Mouse (Mus musculus): ENCODE measurements around the gene Edar.
"Not testable (repeated sequence)": the region's sequence is repeated elsewhere in the genome, so short reads cannot be mapped to it uniquely, and the experiment has no call there.

Gene Edar

DNA sequence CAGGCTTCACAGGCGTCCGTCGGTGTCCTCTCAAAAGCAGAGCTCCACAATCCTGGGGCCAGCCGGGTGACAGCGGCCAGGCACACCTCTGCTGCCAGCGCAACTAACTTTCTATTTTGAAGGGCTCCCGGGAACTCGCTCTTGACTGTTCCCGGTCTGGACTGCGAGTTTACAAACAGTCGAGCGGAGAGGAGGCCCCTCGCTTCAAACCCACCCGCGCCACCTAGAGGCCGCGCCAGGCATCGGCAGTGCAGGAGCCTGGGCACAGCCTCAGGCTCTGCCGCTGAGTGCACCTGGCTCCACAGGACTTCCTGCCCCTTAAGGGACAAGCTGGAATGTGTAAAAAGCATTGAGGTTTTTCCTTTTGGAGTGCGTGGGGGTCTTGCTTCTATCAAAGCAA is at the start of gene Edar:
Gene Edar, minus strand, starts transcription at position 122 of the 400 bp plus-strand sequence.
- DNase-seq (ENCODE audit: extremely low read depth, low read depth, low spot score): no peak

DNA sequence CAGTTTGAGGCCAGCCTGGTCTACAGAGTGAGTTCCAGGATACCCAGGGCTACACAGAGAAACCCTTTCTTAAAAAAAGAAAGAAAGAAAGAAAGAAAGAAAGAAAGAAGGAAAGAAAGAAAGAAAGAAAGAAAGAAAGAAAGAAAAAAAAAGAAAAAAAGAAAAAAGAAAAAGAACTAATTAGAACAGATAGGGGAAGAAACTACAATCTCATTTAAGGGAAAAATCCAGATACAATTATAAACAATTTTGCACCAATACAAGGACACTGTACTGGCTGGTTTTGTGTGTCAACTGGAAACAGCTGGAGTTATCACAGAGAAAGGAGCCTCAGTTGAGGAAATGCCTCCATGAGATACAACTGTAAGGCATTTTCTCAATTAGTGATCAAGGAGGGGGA is 42.7 kb upstream of the Edar start, which contains the start of gene Gm17542:
Gene Gm17542, minus strand, starts transcription at position 101 of the 400 bp plus-strand sequence.
- DNase-seq (ENCODE audit: extremely low read depth, low read depth, low spot score): not testable (repeated sequence)

DNA sequence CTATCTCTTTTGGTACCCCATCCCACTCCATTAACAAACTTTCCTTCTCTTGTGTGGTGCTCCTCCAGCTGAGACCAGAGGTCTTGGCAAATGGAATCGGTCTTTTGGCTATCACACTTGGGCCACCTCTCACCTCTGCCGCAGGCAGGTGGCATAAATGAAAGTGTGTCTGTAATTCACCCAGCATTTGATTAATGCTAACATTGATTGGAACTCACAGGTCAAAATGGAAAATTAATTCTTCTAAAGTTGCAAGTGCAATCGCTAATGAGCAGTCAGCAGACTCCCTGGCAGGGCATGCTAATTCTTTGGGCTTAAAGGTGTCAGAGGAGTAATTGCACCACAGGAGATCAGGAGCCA is 39.3 kb upstream of the Edar start:
- DNase-seq (ENCODE audit: extremely low read depth, low read depth, low spot score): peak; percentile 68

DNA sequence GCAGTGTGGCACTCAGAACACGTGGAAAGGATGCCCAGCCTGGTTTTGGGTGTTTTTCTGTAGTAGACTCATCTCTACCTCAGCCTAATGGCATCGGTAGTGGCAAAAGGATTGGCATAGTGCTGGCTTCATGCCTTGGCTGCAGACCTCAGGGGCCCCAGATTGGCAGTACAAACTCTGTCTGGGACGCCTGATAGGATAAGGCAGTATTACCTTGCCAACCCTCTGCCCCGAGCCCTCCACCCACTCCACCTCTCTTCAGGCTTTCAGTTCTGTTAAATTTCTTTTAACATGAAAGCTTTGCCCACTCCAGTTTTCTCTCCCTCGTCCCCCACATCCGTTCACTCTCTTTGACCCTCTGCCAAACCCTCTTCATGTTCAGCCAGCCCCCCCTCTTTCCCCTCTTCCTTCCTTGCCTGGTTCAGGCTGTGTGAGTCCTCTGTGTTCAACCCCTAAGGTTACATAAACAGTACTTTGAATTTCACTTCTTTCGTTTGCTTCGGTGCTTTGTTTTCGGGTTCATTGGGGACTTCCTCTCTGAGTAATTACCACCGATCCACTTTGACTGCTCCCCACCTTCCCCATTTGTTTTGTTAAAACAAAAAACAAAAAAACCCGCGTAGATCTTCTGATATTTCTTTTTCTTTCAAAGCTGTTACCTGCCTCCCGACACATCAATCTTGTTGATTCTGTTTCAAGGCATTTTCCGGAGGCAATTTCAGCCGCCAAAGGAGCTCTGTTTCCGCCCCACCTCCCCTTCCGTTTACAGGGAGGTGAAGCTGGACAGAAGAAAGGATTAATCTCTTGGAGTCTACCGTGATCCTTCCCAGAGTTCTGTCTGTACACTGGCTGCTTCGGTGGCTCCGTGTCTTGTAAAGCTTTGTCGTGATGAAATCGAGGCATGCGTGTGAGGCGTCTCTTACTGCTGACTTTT is 38.7 kb upstream of the Edar start:
- no peak for DNase-seq (ENCODE audit: extremely low read depth, low read depth, low spot score)

DNA sequence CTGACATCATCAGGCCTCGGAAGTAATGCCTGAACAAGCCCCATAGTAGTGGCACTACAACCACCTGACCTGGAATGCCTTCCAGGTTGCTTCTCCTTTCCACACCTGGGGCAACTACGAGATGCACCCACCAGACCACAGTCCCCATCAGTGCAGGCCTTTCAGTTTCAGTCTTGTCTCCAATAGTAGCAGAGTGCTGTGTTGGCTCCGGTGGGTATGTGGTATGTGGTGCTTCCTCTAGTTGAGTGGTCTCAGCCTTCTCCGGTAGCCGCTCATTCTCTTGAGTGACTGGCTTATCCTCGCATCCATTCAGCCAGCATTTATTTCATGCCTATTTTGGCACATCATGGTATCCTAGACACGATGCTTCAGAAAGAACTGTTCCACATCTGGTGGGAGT is 37.8 kb upstream of the Edar start:
- no peak for DNase-seq (ENCODE audit: extremely low read depth, low read depth, low spot score)

DNA sequence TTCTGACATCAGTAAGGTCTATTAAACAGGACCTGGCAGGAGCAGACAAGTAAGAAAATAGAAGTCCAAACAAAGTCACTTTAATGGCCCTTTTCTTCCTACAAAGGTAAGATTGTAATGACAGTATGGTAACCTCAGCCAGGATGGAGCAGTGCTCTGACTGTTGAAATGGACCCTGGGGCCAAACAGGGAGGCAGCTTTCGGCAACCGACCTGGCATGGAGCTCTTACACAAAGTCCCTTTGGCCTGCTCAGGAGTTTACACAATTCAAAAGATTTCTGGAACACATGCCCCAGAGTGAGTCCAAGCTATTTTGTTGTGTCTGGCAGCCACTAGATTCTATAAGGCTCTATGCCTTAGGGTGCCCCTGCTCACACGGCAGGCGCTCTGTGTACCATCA is 33.6 kb upstream of the Edar start:
- peak; percentile 90 for DNase-seq (ENCODE audit: extremely low read depth, low read depth, low spot score)

DNA sequence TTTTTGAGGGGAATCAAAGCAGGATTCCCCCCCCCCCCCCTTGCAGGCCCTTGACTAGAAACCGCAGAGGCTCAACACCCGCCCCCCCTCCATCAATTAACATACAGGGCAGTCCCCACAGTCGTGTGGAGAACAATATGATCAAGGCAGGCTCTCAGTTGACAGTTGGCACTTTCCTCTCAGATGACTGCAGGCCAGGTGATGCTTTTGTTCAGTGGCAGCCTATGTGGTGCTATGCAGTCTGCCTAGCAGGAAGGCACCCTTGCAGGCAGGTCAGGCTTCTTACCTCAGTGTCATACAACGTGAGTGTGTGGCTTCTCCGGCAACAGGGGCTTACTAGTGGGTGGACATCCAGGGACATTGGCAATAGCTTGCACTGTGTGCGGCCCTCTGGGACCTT is 25.1 kb upstream of the Edar start:
- DNase-seq (ENCODE audit: extremely low read depth, low read depth, low spot score): no peak

DNA sequence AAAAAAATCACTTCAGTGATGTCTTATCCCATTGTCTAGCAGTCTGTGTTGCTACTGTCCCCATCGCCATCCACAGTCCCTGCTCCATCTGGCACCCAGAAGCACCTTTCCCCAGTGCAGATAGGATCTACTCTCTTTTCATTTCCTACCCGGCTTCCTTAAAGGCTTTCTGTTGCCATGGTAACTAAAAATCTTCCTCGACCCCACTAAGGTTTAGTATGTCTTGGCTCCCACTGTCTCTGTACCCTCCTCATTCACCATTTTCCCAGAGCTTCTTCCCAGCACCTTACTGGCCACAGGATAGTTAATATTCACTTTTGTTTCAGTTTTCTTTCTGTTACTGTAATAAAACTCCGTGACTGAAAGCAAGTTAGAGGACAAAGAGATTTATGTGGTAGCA is 24.7 kb upstream of the Edar start:
- DNase-seq (ENCODE audit: extremely low read depth, low read depth, low spot score): no peak

DNA sequence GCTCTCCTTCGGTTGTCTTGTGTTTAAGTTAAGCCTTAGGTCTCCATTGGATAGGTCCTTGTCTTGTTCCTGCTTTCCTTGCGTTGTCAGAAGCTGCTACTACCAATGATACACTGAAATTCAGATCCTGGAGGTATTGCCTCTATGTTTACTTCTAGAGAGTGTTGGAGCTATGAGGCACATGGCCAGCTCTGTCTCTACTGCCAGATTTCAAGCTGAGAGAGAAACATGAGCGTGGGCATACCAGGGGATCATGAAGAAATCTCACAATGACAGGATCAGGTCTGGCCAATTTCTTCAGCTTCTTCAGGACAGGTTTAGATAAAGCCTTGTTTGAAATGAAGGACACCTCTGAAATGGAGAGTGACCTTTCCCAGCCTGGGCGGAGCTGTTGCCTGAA is 23.5 kb upstream of the Edar start:
- DNase-seq (ENCODE audit: extremely low read depth, low read depth, low spot score): no peak

DNA sequence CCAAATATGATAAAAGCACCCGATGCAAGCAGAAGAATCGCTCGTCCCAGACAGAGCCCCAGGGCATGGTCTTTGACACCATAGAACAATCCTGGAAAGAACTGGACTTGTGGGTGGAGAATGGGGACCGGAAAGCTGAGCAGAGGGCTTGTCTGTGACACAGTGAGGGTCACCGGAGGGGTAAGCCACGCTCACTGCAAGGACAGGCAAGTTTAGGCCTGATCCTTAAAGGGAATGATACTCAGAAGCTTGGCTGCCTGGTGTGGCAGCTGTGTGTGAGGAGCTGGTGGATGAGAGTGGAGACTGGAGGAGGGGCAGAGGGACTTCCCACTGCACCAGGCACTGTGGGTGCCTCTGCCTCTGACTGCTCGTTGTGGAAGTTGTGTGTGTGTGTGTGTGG is 15.6 kb upstream of the Edar start:
- no peak for DNase-seq (ENCODE audit: extremely low read depth, low read depth, low spot score)

DNA sequence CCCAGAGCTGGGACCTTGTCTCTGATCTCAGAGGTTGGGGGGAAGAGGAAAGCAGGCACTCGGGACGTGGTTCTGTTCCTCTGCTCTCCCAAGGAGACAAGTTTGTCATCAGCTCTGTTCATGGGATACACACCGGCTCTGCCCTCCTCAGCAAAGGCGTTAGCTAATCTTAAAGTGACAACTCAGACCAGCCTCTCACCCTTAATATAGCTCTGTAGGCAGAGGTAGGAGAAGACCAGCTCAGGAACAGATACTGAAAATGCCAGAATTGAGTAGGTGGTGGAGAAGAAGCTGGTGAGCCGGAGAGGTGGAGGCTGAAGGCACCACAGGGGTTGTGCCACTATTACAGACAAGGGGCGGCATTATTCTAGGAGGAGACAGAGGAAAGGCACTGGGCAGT is 3.8 kb upstream of the Edar start:
- no peak for DNase-seq (ENCODE audit: extremely low read depth, low read depth, low spot score)

DNA sequence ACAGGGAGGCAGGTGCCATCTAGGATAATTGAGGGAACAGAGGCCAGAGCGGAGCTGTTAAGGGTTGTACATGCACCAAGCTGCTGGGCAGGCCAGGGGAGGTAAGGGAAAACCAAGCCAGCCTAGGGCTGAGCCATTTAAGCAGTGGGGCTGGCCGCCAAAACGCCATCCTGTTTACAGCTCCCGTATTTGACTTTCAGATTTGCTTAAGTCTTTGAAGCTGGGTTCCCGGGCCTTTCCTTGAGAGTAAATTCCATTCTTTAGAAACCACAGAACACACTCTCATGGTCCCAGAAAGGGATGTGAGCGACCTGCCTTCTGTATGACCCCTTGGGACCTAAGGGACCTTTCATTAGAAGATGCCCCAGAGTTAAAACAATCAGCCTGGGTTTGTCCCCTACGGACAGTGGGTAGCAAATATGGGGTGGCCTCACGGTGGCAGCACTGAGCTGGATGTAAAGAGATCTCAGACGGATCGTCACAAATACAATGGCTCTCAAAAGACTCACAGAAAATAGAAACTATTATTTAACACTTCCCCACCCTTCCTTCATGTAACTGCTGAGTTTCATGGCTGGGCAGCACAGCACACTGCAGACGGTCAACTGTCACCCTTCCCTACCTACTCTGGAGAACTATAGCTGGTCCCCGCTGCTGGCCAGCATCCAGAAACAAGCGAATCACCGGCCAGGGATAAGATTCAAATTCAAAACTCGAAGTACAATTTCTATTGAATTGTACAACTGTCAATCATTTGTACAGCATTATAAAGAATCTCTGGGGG is 2.0 kb downstream of the Edar start:
- no peak for DNase-seq (ENCODE audit: extremely low read depth, low read depth, low spot score)

DNA sequence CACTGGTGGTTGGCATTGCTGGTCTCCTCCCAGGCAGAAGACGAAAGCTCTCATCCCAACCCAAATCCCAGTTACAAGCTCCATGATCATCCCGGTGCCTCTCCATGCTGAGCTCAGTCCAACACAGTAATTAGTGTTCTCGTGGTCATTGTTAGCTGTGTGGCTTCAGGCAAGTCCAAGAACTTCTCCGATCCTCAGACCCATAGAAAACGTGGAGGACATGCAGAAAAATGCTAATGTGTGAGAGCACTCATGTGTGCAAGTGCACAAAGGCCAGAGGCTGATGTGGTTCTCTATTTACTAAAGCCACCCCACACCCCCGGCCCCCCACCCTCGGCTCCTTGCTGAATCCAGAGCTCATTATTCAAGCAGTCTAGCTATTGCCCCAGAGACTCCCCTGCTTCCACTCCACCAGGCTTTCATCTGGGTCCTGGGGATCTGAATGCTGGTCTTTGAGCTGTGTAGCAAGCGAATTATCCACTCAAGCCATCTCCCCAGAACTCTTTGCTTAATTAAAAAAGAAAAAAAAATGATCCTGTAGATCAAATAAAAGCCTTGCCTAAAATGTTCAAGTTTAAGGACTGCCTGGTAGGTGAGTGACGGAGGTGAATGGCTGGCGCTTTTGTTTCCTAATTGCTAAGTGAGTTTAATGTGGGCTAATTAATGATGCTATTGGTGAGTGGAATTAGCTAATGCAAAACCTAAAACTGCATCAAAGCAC is 2.7 kb downstream of the Edar start:
- DNase-seq (ENCODE audit: extremely low read depth, low read depth, low spot score): no peak

DNA sequence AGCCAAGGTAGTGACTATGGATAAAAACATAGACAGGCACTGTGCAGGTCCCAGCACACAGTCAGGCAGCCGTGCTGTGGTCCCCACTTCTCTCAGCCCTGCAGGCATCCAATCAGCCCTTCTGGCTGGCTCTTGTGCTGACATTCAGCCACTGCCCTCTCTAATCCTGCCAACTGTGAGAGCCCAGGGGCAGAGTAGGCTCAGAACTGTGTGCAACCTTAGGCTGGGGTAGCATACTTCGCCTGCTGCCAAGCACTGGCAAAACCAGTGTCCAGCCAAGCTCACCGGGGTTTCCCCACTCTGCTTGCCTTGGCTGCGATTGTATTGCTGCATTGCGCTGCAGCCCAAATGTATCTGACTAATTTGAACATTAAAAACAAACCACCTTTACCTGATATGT is 11.6 kb downstream of the Edar start:
- peak; percentile 81 for DNase-seq (ENCODE audit: extremely low read depth, low read depth, low spot score)

DNA sequence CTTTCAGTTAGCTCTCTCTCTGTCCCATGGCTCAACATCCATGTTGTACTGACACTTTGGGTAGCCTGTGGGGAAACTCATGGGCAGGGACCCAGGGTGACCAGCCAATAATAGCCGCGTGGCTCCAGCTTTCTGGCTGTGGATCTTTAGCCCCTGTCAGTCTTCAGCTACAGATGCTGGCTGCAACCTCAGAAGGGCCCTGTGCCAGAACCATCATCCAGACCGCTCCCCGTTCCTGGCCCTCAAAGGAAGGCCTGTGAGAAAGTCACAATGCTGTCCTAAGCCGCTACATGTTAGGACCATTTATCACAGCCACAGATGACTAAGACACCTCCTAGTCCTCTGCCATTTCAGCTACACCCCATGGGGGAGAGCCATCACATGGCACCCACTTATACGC is 12.0 kb downstream of the Edar start:
- DNase-seq (ENCODE audit: extremely low read depth, low read depth, low spot score): peak; percentile 59

DNA sequence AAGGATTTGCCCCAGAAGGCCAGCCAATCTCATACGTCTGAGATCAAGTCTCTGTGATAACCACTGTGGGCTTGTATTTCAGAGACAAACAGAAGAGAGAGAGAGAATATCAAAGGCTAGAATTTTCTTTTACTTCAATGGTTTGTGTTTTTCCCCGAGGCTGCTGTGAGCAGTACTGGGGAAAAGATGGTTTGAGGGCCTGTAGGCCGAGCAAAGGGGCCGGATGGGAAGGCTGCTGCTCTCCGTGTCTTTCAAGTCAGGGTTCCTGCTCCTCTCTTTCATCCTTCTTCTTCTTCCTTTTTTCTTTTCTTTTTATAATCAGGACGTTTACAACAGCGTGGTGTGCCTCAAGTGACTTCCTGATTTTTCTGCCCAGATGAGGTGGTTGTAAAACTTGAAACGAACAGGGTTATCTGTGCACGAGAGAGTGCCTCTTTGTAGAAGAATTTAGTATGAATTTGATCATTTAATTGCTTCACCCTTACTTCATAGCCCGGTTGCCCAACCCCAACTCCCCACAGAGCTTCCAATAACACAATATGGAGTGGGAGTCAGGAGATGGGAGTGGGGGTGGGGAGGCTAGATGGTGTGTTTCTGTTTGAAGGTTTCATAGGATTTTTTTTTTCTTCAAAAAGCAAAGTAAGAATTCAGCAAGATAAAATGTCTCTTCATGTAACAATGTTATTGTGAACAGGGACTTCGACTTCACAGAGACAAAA is 16.0 kb downstream of the Edar start:
- DNase-seq (ENCODE audit: extremely low read depth, low read depth, low spot score): no peak

DNA sequence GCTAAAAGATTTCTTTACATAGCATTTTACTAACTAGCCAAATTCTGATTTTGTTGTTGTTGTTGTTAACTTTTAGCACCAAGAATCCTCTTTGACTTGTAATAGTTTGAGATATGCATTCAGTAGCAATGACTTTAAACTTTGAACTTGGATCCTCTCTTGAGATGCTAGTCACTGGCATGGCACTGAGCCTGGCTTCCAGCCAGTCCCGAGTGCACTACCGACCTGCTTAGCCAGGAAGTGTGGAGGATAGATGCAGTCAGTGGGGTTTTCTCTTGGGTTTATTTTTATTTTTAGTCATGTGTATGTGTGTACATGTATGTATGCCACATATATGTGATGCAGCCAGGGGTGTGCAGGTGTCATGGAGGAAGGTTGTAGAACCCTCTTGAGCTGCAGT is 17.7 kb downstream of the Edar start:
- no peak for DNase-seq (ENCODE audit: extremely low read depth, low read depth, low spot score)

DNA sequence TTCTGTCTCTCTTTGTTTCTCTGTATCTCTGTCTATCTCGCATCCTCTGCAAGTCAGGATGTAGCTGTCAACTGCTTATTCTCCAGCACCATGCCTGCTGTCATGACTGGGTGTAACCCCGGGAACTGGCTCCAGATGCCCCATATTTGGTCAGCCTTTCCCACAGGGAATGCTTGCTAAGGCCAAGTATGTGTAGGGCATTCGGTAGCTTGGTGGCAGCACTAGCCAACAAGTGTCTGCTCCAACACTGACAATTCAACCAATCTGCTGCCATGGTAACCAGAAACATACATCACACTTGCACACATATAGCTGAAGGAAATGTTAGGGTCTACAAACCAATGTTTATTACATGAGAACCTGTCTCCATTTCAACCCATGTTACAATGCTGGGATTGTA is 21.8 kb downstream of the Edar start:
- no peak for DNase-seq (ENCODE audit: extremely low read depth, low read depth, low spot score)

DNA sequence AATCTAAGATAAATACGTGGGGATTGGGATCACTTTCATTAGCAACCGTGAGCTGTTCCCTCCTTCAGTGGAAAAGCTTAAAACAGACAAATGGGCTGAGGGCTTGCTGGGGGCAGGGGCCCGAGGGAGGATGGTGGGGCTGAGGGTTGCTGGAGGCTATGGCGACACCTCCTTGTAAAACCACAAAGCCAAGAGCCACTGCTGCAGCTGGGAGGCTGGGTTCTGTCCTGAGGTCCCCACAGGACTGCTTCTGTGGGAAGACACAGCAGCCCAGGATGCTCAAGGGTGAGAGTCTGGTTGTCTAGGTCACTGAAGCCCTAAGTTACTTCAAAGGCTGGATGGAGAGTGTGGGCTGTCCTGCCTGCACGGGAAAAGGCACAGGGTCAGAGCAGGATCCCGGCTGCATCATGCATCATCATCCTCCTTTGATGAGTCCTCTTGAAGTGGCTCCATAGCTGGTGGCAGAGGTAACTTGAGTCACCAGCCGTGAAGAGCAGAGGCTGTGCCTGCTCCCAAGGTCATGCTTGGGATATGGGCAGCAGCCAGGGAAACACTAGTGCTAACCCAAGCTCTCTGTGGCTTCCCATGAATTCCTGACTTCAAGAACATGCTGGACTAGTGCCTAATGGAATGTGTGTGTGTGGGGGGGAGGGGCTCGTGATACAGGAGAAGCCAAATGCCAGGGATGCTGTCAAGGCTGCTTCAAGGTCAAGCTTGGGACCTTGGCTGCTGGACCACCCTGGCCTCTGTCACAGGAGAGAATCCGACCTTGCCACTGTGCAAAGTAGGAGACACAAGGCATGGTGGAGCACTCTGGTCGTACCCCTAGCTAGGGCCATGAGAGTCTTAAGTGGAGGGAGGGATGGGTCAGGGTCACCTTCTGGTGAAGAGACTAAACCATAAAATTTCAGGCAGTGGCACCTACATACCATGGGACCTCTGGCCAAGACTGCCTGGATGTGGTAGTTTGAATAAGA is 22.7 kb downstream of the Edar start:
- no peak for DNase-seq (ENCODE audit: extremely low read depth, low read depth, low spot score)

DNA sequence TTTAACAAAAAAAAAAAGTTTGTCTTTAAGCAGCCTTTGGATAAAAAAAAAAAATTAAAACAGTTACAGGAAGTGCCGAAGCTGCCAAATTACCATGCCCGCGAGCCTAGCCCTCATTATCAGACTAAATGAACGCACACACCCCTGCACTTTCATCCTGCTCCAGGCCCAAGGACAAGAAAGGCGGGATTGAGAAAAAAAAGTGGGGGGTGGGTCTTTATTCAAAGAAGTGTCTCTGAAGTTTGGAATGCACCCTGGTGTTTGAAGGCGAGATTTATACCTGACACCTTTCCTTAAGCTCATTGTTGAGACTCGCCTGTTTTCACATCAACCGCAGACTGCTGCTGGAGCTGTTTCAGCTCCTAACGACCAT is 23.4 kb downstream of the Edar start:
- no peak for DNase-seq (ENCODE audit: extremely low read depth, low read depth, low spot score)

All from fat pad, adult 2 months (tissue).